Mouse (Mus musculus) MEL (cell line): ENCODE measurements around the gene Prps1l3. TPM values are rescaled to one million over a fixed set of nuclear protein-coding genes. Genes with fewer than 3 reads are reported as not detected.

ENCODE experiments used
- DNase-seq: peaks from one replicate; pipeline ENCODE4 v3.0.0; 2011; ENCODE audit warnings: low read depth, low spot score
- H3K27ac ChIP-seq: 2 replicates; pipeline ENCODE4 v1.5.1; 2012; ENCODE audit warnings: low read depth, mild to moderate bottlenecking, control low read depth, low read length, moderate library complexity; ENCODE audit not compliant: control insufficient read depth
- H3K27me3 ChIP-seq, 2 experiments: fragments of 150-350 bp in 1 of 2; sonication (generic) in 1 of 2; 2 replicates each; pipeline ENCODE4 v1.6.1; 2012; ENCODE audit warnings: low read length in 2 of 2, mild to moderate bottlenecking in 2 of 2, improper control_type of control experiment in 1 of 2, moderate library complexity in 1 of 2; ENCODE audit not compliant: insufficient read depth in 2 of 2, control insufficient read depth in 1 of 2
- H3K36me3 ChIP-seq, 2 experiments: 2 replicates each; pipeline ENCODE4 v1.6.1; 2012 to 2014; ENCODE audit warnings: low read length in 2 of 2, improper control_type of control experiment in 1 of 2, inconsistent platforms in 1 of 2, mild to moderate bottlenecking in 1 of 2; ENCODE audit not compliant: insufficient read depth in 2 of 2, control insufficient read depth in 1 of 2
- H3K4me1 ChIP-seq, 2 experiments: fragments of 150-350 bp in 1 of 2; sonication (generic) in 1 of 2; 2 replicates each; pipeline ENCODE4 v1.6.1; 2012; ENCODE audit warnings: low read length in 2 of 2, improper control_type of control experiment in 1 of 2, mild to moderate bottlenecking in 1 of 2; ENCODE audit not compliant: insufficient read depth in 2 of 2, control insufficient read depth in 1 of 2
- H3K4me3 ChIP-seq, 2 experiments: fragments of 150-350 bp in 1 of 2; sonication (generic) in 1 of 2; 2 replicates each; pipeline ENCODE4 v1.5.1; 2012; ENCODE audit warnings: low read depth in 2 of 2, low read length in 2 of 2, mild to moderate bottlenecking in 2 of 2, moderate library complexity in 2 of 2, control low read depth in 1 of 2, improper control_type of control experiment in 1 of 2; ENCODE audit not compliant: control insufficient read depth in 1 of 2, insufficient read depth in 1 of 2
- H3K79me2 ChIP-seq: 2 replicates; pipeline ENCODE4 v1.6.1; 2012; ENCODE audit warnings: mild to moderate bottlenecking, low read length, moderate library complexity; ENCODE audit not compliant: control insufficient read depth, poor library complexity, insufficient read depth
- H3K9ac ChIP-seq: 2 replicates; pipeline ENCODE4 v1.6.1; 2012; ENCODE audit warnings: low read depth, mild to moderate bottlenecking, control low read depth, low read length, moderate library complexity; ENCODE audit not compliant: control insufficient read depth, poor library complexity, severe bottlenecking
- H3K9me3 ChIP-seq: fragments of 150-350 bp; sonication (generic); replicated peaks from 2 replicates; pipeline ENCODE4 v1.6.1; 2012; ENCODE audit warnings: mild to moderate bottlenecking, low read length, improper control_type of control experiment, moderate library complexity; ENCODE audit not compliant: insufficient read depth
- BHLHE40 ChIP-seq: IDR thresholded peaks from 2 replicates; pipeline ENCODE4 v1.6.1; 2012; ENCODE audit warnings: low read depth, mild to moderate bottlenecking, inconsistent platforms, low read length, improper control_type of control experiment, borderline replicate concordance
- CHD2 ChIP-seq: IDR thresholded peaks from 2 replicates; pipeline ENCODE4 v1.6.1; 2011; ENCODE audit warnings: low read length, improper control_type of control experiment
- CTCF ChIP-seq, 3 experiments: IDR thresholded peaks in 2 of 3; conservative IDR thresholded peaks in 1 of 3; 2 replicates each; pipeline ENCODE4 v1.5.1; 2011 to 2012; ENCODE audit warnings: low read length in 3 of 3, low read depth in 2 of 3, mild to moderate bottlenecking in 2 of 3, improper control_type of control experiment in 1 of 3, inconsistent platforms in 1 of 3, mixed read lengths in 1 of 3, moderate library complexity in 1 of 3; ENCODE audit not compliant: control insufficient read depth in 1 of 3, insufficient read depth in 1 of 3, poor library complexity in 1 of 3, severe bottlenecking in 1 of 3
- ETS1 ChIP-seq: IDR thresholded peaks from 2 replicates; pipeline ENCODE4 v1.6.1; 2012; ENCODE audit warnings: low read depth, mild to moderate bottlenecking, inconsistent platforms, low read length, improper control_type of control experiment, moderate library complexity
- KAT2A ChIP-seq: conservative IDR thresholded peaks from 2 replicates; pipeline ENCODE4 v1.6.1; 2012; ENCODE audit warnings: low read depth, low read length, improper control_type of control experiment, inconsistent platforms
- MAFK ChIP-seq: IDR thresholded peaks from 2 replicates; pipeline ENCODE4 v1.6.1; 2011; ENCODE audit warnings: low read depth, mild to moderate bottlenecking, low read length, improper control_type of control experiment, borderline replicate concordance
- MAX ChIP-seq: IDR thresholded peaks from 2 replicates; pipeline ENCODE4 v1.6.1; 2011; ENCODE audit warnings: low read length, improper control_type of control experiment
- MAZ ChIP-seq: IDR thresholded peaks from 2 replicates; pipeline ENCODE4 v1.6.1; 2012; ENCODE audit warnings: low read depth, mild to moderate bottlenecking, inconsistent platforms, low read length, improper control_type of control experiment
- MXI1 ChIP-seq: IDR thresholded peaks from 2 replicates; pipeline ENCODE4 v1.6.1; 2011; ENCODE audit warnings: mild to moderate bottlenecking, low read depth, low read length, improper control_type of control experiment
- MYC ChIP-seq: IDR thresholded peaks from 2 replicates; pipeline ENCODE4 v1.6.1; 2011; ENCODE audit warnings: low read depth, mild to moderate bottlenecking, low read length, improper control_type of control experiment, moderate library complexity
- NRF1 ChIP-seq: IDR thresholded peaks from 2 replicates; pipeline ENCODE4 v1.6.1; 2014; ENCODE audit warnings: low read depth, mild to moderate bottlenecking, inconsistent platforms, low read length, improper control_type of control experiment, moderate library complexity; ENCODE audit not compliant: poor library complexity, insufficient read depth, severe bottlenecking
- POLR2AphosphoS5 ChIP-seq: IDR thresholded peaks from 2 replicates; pipeline ENCODE4 v1.6.1; 2012; ENCODE audit warnings: low read depth, borderline replicate concordance, mild to moderate bottlenecking, inconsistent platforms, low read length, moderate library complexity, mixed read lengths
- RAD21 ChIP-seq: IDR thresholded peaks from 2 replicates; pipeline ENCODE4 v1.6.1; 2011; ENCODE audit warnings: mild to moderate bottlenecking, low read depth, low read length, improper control_type of control experiment
- RCOR1 ChIP-seq: IDR thresholded peaks from 2 replicates; pipeline ENCODE4 v1.6.1; 2012; ENCODE audit warnings: low read depth, mild to moderate bottlenecking, inconsistent platforms, low read length, improper control_type of control experiment
- SMC3 ChIP-seq: IDR thresholded peaks from 2 replicates; pipeline ENCODE4 v1.6.1; 2011; ENCODE audit warnings: low read depth, low read length, improper control_type of control experiment
- TAL1 ChIP-seq: IDR thresholded peaks from 2 replicates; pipeline ENCODE4 v1.6.1; 2012; ENCODE audit warnings: mild to moderate bottlenecking, inconsistent platforms, low read length, moderate library complexity, mixed read lengths
- UBTF ChIP-seq: IDR thresholded peaks from 2 replicates; pipeline ENCODE4 v1.6.1; 2012; ENCODE audit warnings: low read depth, mild to moderate bottlenecking, inconsistent platforms, low read length, improper control_type of control experiment, moderate library complexity, borderline replicate concordance; ENCODE audit not compliant: insufficient read depth
- USF1 ChIP-seq: IDR thresholded peaks from 2 replicates; pipeline ENCODE4 v1.6.1; 2014; ENCODE audit warnings: low read depth, mild to moderate bottlenecking, inconsistent platforms, low read length, improper control_type of control experiment, moderate library complexity
- USF2 ChIP-seq, 2 experiments: IDR thresholded peaks; 2 replicates each; pipeline ENCODE4 v1.6.1; 2011 to 2012; ENCODE audit warnings: improper control_type of control experiment in 2 of 2, low read length in 2 of 2, borderline replicate concordance in 1 of 2, inconsistent platforms in 1 of 2, low read depth in 1 of 2, mild to moderate bottlenecking in 1 of 2; ENCODE audit not compliant: insufficient read depth in 1 of 2
- ZC3H11A ChIP-seq: IDR thresholded peaks from 2 replicates; pipeline ENCODE4 v1.6.1; 2012; ENCODE audit warnings: low read depth, mild to moderate bottlenecking, inconsistent platforms, low read length, improper control_type of control experiment
- ZMIZ1 ChIP-seq: IDR thresholded peaks from 2 replicates; pipeline ENCODE4 v1.6.1; 2012; ENCODE audit warnings: low read depth, mild to moderate bottlenecking, inconsistent platforms, low read length, improper control_type of control experiment, moderate library complexity
- ZNF384 ChIP-seq: IDR thresholded peaks from 2 replicates; pipeline ENCODE4 v1.6.1; 2012; ENCODE audit warnings: low read depth, mild to moderate bottlenecking, inconsistent platforms, low read length, improper control_type of control experiment
- polyA plus RNA-seq, 2 experiments: library from polyadenylated mRNA; stranded (reverse) in 1 of 2; unstranded in 1 of 2; fragments of >175 nt in 1 of 2; fragments of >200 nt in 1 of 2; gene quantifications; 2 replicates each; pipeline versions ENCODE4 v1.2.1 to v1.2.4; 2012; ENCODE audit warnings: low replicate concordance in 2 of 2, low read depth in 1 of 2; ENCODE audit not compliant: insufficient read length in 2 of 2, insufficient read depth in 1 of 2, missing spikeins in 1 of 2
- total RNA-seq: library from RNA; depleted of rRNA; stranded (reverse); fragments of 300-350 nt; gene quantifications from 2 replicates; pipeline ENCODE4 v1.2.3, GENCODE M21; 2012

The Prps1l3 gene
- total and polyA plus RNA-seq, 3 experiments: 52.6 to 81.2 TPM; not detected in 1

- H3K9ac ChIP-seq: no peak overlapping the region
- no peaks in the 10 kb centered on the region for H3K4me1 ChIP-seq
- H3K36me3 ChIP-seq: no peaks in the 10 kb centered on the region; a peak in 2 of 4 replicates
- no peaks in the 10 kb centered on the region for H3K9me3 ChIP-seq
- no peaks in the 10 kb centered on the region for H3K79me2 ChIP-seq
- no peak overlapping the region for H3K27ac ChIP-seq
- H3K4me3 ChIP-seq: no peak overlapping the region
- no peaks in the 10 kb centered on the region for H3K27me3 ChIP-seq
- peak; percentile 55 for DNase-seq
- TF ChIP-seq RAD21: peak; percentile 61
- TF ChIP-seq MYC: no peak
- no peak for TF ChIP-seq KAT2A
- peak in 2 of 3 experiments; percentile 37 to 57; a peak in 4 of 6 replicates for TF ChIP-seq CTCF (IDR thresholded peaks at IDR 0.05 in 2 of 3, conservative IDR thresholded peaks at IDR 0.05 in 1 of 3; ENCODE audit: control insufficient read depth in 1 of 3, insufficient read depth in 1 of 3, low read depth in 2 of 3, low read length in 3 of 3, poor library complexity in 1 of 3, severe bottlenecking in 1 of 3)
Observed at GRCm38 (mm10) chr12:57258572-57258971, 28.4 kb downstream of the Prps1l3 start.

- DNase-seq: no peak
- no peak overlapping the region for H3K9ac ChIP-seq
- no peaks in the 10 kb centered on the region for H3K9me3 ChIP-seq
- H3K4me3 ChIP-seq: no peak overlapping the region
- no peak for TF ChIP-seq TAL1
- TF ChIP-seq MAFK: no peak
- no peak for TF ChIP-seq POLR2AphosphoS5
- no peak for TF ChIP-seq RCOR1
- H3K79me2 ChIP-seq: no peaks in the 10 kb centered on the region
- H3K27me3 ChIP-seq: no peaks in the 10 kb centered on the region
- peaks cover 3 to 5% of the 10 kb centered on the region in 2 experiments; a peak in 3 of 4 replicates for H3K4me1 ChIP-seq
- no peak overlapping the region for H3K27ac ChIP-seq
- H3K36me3 ChIP-seq: no peaks in the 10 kb centered on the region
Observed at GRCm38 (mm10) chr12:57275456-57275855, 45.2 kb downstream of the Prps1l3 start.

GRCm38 (mm10) chr12:57281155-57282114, 51.2 kb downstream of the Prps1l3 start:
- Histone ChIP-seq H3K79me2 (no peaks in the 10 kb centered on the region), H3K9me3 (no peaks in the 10 kb centered on the region), H3K4me1 (peaks cover 0 to 5% of the 10 kb centered on the region in 2 experiments; a peak in 2 of 4 replicates), H3K36me3 (peaks cover 0 to 2% of the 10 kb centered on the region in 2 experiments; a peak in 1 of 4 replicates), H3K27me3 (no peaks in the 10 kb centered on the region), H3K4me3 (no peak overlapping the region), H3K9ac (no peak overlapping the region), H3K27ac (no peak overlapping the region)
- peak; percentile 87 for DNase-seq
- no peak for TF ChIP-seq KAT2A
- no peak for TF ChIP-seq MXI1
- TF ChIP-seq USF2 (IDR thresholded peaks at IDR 0.05; ENCODE audit: borderline replicate concordance in 1 of 2, insufficient read depth in 1 of 2, low read depth in 1 of 2, low read length in 2 of 2): no peak
- no peak for TF ChIP-seq ETS1
- peak; percentile 39; the same call in 1 of the 2 replicates for TF ChIP-seq ZNF384
- TF ChIP-seq ZC3H11A: peak; percentile 85
- peak in 2 of 3 experiments; percentile 69 to 93; a peak in 4 of 6 replicates for TF ChIP-seq CTCF (IDR thresholded peaks at IDR 0.05 in 2 of 3, conservative IDR thresholded peaks at IDR 0.05 in 1 of 3; ENCODE audit: control insufficient read depth in 1 of 3, insufficient read depth in 1 of 3, low read depth in 2 of 3, low read length in 3 of 3, poor library complexity in 1 of 3, severe bottlenecking in 1 of 3)
- no peak for TF ChIP-seq USF1
- TF ChIP-seq MYC: no peak
- TF ChIP-seq MAX: no peak
- 0 out of 2 replicates have a peak, but pooled peaks have one; percentile 6 for TF ChIP-seq BHLHE40
- TF ChIP-seq UBTF: no peak
- TF ChIP-seq TAL1: no peak
- TF ChIP-seq CHD2: no peak
- TF ChIP-seq MAZ: no peak
- TF ChIP-seq ZMIZ1: no peak
- TF ChIP-seq NRF1: no peak
- TF ChIP-seq SMC3: peak; percentile 89
